Mouse (Mus musculus) left cerebral cortex, adult 8-10 months (tissue): Measurements from ENCODE around the gene Gstp3. TPM values are rescaled to one million over a fixed set of nuclear protein-coding genes. Genes with fewer than 3 reads are reported as not detected.

ENCODE experiments used
- DNase-seq, 2 experiments: peaks; one replicate each; pipeline ENCODE4 v3.0.0; 2022; ENCODE audit warnings: low spot score in 2 of 2
- total RNA-seq, 4 experiments: library from RNA; stranded (reverse); gene quantifications; 2 replicates each; pipeline ENCODE4 v1.2.4; 2022

The Gstp3 gene
- total RNA-seq: not detected

GRCm38 (mm10) chr19:4059069-4059740, at the start of gene Gstp3:
Gstp3 (minus strand) TSS chr19:4059569.
- DNase-seq: no peak

- no peak for DNase-seq
Observed at GRCm38 (mm10) chr19:4108535-4108934, 49.2 kb upstream of the Gstp3 start.

- no peak for DNase-seq
Observed at GRCm38 (mm10) chr19:4106654-4107053, 47.3 kb upstream of the Gstp3 start.

- no peak for DNase-seq
Observed at GRCm38 (mm10) chr19:4104675-4105194, 45.4 kb upstream of the Gstp3 start.

GRCm38 (mm10) chr19:4103792-4104191, 44.4 kb upstream of the Gstp3 start:
- DNase-seq: no peak

- no peak for DNase-seq
Observed at GRCm38 (mm10) chr19:4103294-4103693, 43.9 kb upstream of the Gstp3 start.

GRCm38 (mm10) chr19:4102626-4103025, 43.3 kb upstream of the Gstp3 start:
- DNase-seq: no peak

- no peak for DNase-seq
Observed at GRCm38 (mm10) chr19:4102049-4102448, 42.7 kb upstream of the Gstp3 start.

GRCm38 (mm10) chr19:4101466-4101865, 42.1 kb upstream of the Gstp3 start:
- DNase-seq: no peak

GRCm38 (mm10) chr19:4100718-4101261, 41.4 kb upstream of the Gstp3 start:
- peak in 1 of 2 experiments; percentile 64 for DNase-seq

GRCm38 (mm10) chr19:4099837-4100717, 40.7 kb upstream of the Gstp3 start, which contains the start of gene Pitpnm1:
Pitpnm1 (plus strand) TSS chr19:4099998.
- no peak for DNase-seq

GRCm38 (mm10) chr19:4099056-4099455, 39.7 kb upstream of the Gstp3 start:
- peak; percentile 78 to 81 for DNase-seq

GRCm38 (mm10) chr19:4098426-4098825, 39.1 kb upstream of the Gstp3 start:
- no peak for DNase-seq

GRCm38 (mm10) chr19:4097441-4097825, 38.1 kb upstream of the Gstp3 start:
- no peak for DNase-seq

GRCm38 (mm10) chr19:4096642-4097440, 37.5 kb upstream of the Gstp3 start, which contains the start of gene Cdk2ap2:
Cdk2ap2 (plus strand) TSS chr19:4097182.
- peak; percentile 99 to 100 for DNase-seq

- no peak for DNase-seq
Observed at GRCm38 (mm10) chr19:4095802-4096201, 36.4 kb upstream of the Gstp3 start.

- no peak for DNase-seq
Observed at GRCm38 (mm10) chr19:4094774-4095303, 35.5 kb upstream of the Gstp3 start.

- DNase-seq: no peak
Observed at GRCm38 (mm10) chr19:4094348-4094747, 35.0 kb upstream of the Gstp3 start.

GRCm38 (mm10) chr19:4093772-4094171, 34.4 kb upstream of the Gstp3 start:
- no peak for DNase-seq

- no peak for DNase-seq
Observed at GRCm38 (mm10) chr19:4092750-4093149, 33.4 kb upstream of the Gstp3 start.

- DNase-seq: no peak
Observed at GRCm38 (mm10) chr19:4091383-4091782, 32.0 kb upstream of the Gstp3 start.
